Mouse (Mus musculus): ENCODE data around the gene Ispd.

Ispd gene

GRCm38 (mm10) chr12:36468325-36469044, 87.2 kb downstream of the Ispd start:
- DNase-seq (ENCODE audit: extremely low read depth, low read depth, low spot score) = no peak

GRCm38 (mm10) chr12:36471411-36471810, 90.2 kb downstream of the Ispd start:
- no peak for DNase-seq (ENCODE audit: extremely low read depth, low read depth, low spot score)

GRCm38 (mm10) chr12:36474171-36474570, 92.9 kb downstream of the Ispd start:
- no peak for DNase-seq (ENCODE audit: extremely low read depth, low read depth, low spot score)

- no peak for DNase-seq (ENCODE audit: extremely low read depth, low read depth, low spot score)
These were observed 94.0 kb downstream of the Ispd start for GRCm38 (mm10) chr12:36475269-36475668.

- DNase-seq (ENCODE audit: extremely low read depth, low read depth, low spot score) = no peak
These were observed 95.2 kb downstream of the Ispd start for GRCm38 (mm10) chr12:36476476-36476875.

- DNase-seq (ENCODE audit: extremely low read depth, low read depth, low spot score) = no peak
These were observed 96.3 kb downstream of the Ispd start for GRCm38 (mm10) chr12:36477501-36477900.

GRCm38 (mm10) chr12:36477926-36478325, 96.7 kb downstream of the Ispd start:
- DNase-seq (ENCODE audit: extremely low read depth, low read depth, low spot score) = no peak

GRCm38 (mm10) chr12:36481742-36482141, 100.5 kb downstream of the Ispd start:
- DNase-seq (ENCODE audit: extremely low read depth, low read depth, low spot score) = no peak

- DNase-seq (ENCODE audit: extremely low read depth, low read depth, low spot score) = no peak
These were observed 102.1 kb downstream of the Ispd start for GRCm38 (mm10) chr12:36483346-36483745.

- no peak for DNase-seq (ENCODE audit: extremely low read depth, low read depth, low spot score)
These were observed 116.3 kb downstream of the Ispd start for GRCm38 (mm10) chr12:36497565-36497964.

GRCm38 (mm10) chr12:36507111-36507903, 126.1 kb downstream of the Ispd start:
- no peak for DNase-seq (ENCODE audit: extremely low read depth, low read depth, low spot score)

- DNase-seq (ENCODE audit: extremely low read depth, low read depth, low spot score) = peak; percentile 90
These were observed 128.8 kb downstream of the Ispd start for GRCm38 (mm10) chr12:36509954-36510642.

GRCm38 (mm10) chr12:36521774-36522173, 140.5 kb downstream of the Ispd start:
- DNase-seq (ENCODE audit: extremely low read depth, low read depth, low spot score) = no peak

- no peak for DNase-seq (ENCODE audit: extremely low read depth, low read depth, low spot score)
These were observed 142.3 kb downstream of the Ispd start for GRCm38 (mm10) chr12:36523515-36523914.

GRCm38 (mm10) chr12:36530920-36531319, 149.7 kb downstream of the Ispd start:
- DNase-seq (ENCODE audit: extremely low read depth, low read depth, low spot score) = no peak

- DNase-seq (ENCODE audit: extremely low read depth, low read depth, low spot score) = no peak
These were observed 150.3 kb downstream of the Ispd start for GRCm38 (mm10) chr12:36531421-36532072.

GRCm38 (mm10) chr12:36532525-36532924, 151.3 kb downstream of the Ispd start:
- no peak for DNase-seq (ENCODE audit: extremely low read depth, low read depth, low spot score)

- no peak for DNase-seq (ENCODE audit: extremely low read depth, low read depth, low spot score)
These were observed 152.1 kb downstream of the Ispd start for GRCm38 (mm10) chr12:36533160-36533900.

GRCm38 (mm10) chr12:36534589-36534988, 153.3 kb downstream of the Ispd start:
- no peak for DNase-seq (ENCODE audit: extremely low read depth, low read depth, low spot score)

GRCm38 (mm10) chr12:36545318-36545717, 164.1 kb downstream of the Ispd start:
- no peak for DNase-seq (ENCODE audit: extremely low read depth, low read depth, low spot score)
